Mouse (Mus musculus): ENCODE data around the gene Olfr1426. TPM values are rescaled to one million over a fixed set of nuclear protein-coding genes. Genes with fewer than 3 reads are reported as not detected.
"Not testable (repeated sequence)": the region's sequence is repeated elsewhere in the genome, so short reads cannot be mapped to it uniquely, and the experiment has no call there.

Gene Olfr1426
- polyA plus RNA-seq (2015; fragmentation: Nextera tagmentation; extraction: Ambion mirVana): not detected in 2 replicates

DNA sequence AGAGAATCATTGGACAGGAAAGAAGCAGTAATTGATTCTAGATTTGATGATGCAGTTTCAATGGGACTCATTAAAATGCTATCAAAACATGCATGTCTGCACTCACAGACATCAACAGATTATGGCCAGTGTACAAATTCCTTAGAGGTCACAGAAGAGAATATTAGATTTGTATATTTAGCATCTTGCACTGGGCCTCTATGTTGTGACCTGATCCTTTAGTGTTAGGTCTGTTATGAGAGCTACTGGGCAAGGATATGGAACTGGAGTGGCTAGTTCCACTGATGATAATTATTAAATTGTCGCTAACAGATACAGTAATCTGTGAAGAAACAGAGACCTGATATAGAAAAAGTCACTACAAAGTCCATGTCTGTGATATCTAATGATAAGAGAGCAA lies at the start of gene Olfr1426:
Gene Olfr1426 (minus strand): TSS at position 101 of the 400 bp plus-strand sequence.
- H3K9me3 ChIP-seq (ENCODE audit: control insufficient read depth, low read length): no peaks in the 10 kb centered on the region
- H3K27me3 ChIP-seq (replicated peaks; ENCODE audit: control insufficient read depth, insufficient read depth, low read length): no peaks in the 10 kb centered on the region
- H3K27ac ChIP-seq (ENCODE audit: low read length): no peak within 1 kb of the TSS
- no peaks in the 10 kb centered on the region for H3K36me3 ChIP-seq (ENCODE audit: control insufficient read depth, insufficient read depth)
- 77% methylated on average over 1 of the region's 1 CpGs for WGBS
- no peak for ATAC-seq
- H3K4me1 ChIP-seq (replicated peaks; ENCODE audit: control insufficient read depth, insufficient read depth, low read length): no peaks in the 10 kb centered on the region
- H3K4me2 ChIP-seq (ENCODE audit: low read length): no peak within 1 kb of the TSS
- no peak within 1 kb of the TSS for H3K9ac ChIP-seq (replicated peaks; ENCODE audit: low read depth, low read length)
- H3K4me3 ChIP-seq (replicated peaks; ENCODE audit: low read length): no peak within 1 kb of the TSS

DNA sequence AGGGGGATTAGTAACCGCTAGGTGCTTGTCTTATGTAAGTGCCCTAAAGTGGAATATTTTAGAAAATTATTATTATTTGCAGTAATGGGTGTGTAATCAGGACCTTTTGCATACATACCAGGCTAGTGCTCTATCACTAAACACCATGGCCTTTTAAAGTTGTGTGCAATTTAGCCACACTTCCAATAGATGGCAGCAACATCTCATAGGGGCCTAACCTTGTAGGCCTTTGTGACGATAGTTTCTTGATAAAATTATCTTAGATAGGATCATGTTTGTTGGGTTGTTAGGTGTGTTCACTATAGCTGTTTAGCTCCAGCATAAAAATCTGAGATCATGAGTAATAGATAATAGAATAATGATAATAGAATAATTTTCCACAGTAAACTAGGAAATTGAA lies 42.5 kb upstream of the Olfr1426 start:
- ATAC-seq: peak; percentile 50; the same call in 1 of the 2 replicates

DNA sequence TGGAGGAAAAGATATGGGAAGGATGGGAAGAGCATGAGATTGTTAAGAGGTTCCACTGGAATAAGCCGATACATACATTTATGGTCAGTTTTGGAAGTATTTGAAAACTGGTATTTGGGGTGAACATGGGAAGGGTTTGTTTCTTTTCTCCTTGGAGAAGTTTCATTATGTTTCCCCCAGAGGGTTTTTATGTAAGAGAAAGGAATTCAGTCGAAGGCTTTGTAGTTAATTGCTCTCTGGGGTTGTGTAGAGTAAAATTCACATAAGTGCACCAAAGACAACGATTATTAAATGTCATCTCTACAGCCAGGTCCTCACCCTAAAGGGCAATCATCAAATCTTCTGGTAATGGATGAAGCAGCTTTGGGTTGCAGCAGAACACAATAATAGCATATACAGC lies 31.3 kb upstream of the Olfr1426 start, which contains the start of gene Olfr76:
Gene Olfr76 (minus strand): TSS at position 101 of the 400 bp plus-strand sequence.
- Histone ChIP-seq H3K9ac (replicated peaks; ENCODE audit: low read depth, low read length) (no peak within 1 kb of the TSS), H3K4me2 (ENCODE audit: low read length) (no peak within 1 kb of the TSS)

More for the DNA sequence above, 42.5 kb upstream of the Olfr1426 start:
- H3K4me2 ChIP-seq (ENCODE audit: low read length): no peak overlapping the region
- 30% methylated on average over 2 of the region's 2 CpGs for WGBS
- H3K9me3 ChIP-seq (ENCODE audit: control insufficient read depth, low read length): no peaks in the 10 kb centered on the region
- no peaks in the 10 kb centered on the region for H3K36me3 ChIP-seq (ENCODE audit: control insufficient read depth, insufficient read depth)
- no peaks in the 10 kb centered on the region for H3K4me1 ChIP-seq (replicated peaks; ENCODE audit: control insufficient read depth, insufficient read depth, low read length)
- no peaks in the 10 kb centered on the region for H3K27me3 ChIP-seq (replicated peaks; ENCODE audit: control insufficient read depth, insufficient read depth, low read length)
- no peak overlapping the region for H3K9ac ChIP-seq (replicated peaks; ENCODE audit: low read depth, low read length)
- H3K4me3 ChIP-seq (replicated peaks; ENCODE audit: low read length): no peak overlapping the region
- no peak overlapping the region for H3K27ac ChIP-seq (ENCODE audit: low read length)

DNA sequence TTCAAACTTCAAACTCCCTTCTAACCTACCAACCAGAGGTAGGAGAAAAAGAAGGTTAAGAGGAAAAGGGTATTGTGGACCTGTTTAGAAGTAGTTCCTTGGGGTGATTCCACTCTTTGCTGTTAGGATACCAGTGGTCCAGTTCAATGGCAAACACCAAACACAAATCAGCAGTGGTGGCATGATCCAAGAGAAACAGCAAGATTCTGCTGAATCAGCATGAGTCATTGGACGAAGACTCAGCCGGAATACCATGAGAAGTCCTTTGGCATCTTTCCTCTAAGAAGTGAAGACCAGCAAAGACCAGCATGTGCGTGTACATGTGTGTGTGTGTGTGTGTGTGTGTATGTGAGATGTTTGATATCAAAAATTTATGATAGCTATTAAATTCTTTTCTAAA lies 24.7 kb upstream of the Olfr1426 start:
- H3K9me3 ChIP-seq (ENCODE audit: control insufficient read depth, low read length): no peaks in the 10 kb centered on the region
- 93% methylated on average over 3 of the region's 3 CpGs for WGBS
- H3K27ac ChIP-seq (ENCODE audit: low read length): no peak overlapping the region
- no peak overlapping the region for H3K4me3 ChIP-seq (replicated peaks; ENCODE audit: low read length)
- no peaks in the 10 kb centered on the region for H3K27me3 ChIP-seq (replicated peaks; ENCODE audit: control insufficient read depth, insufficient read depth, low read length)
- H3K9ac ChIP-seq (replicated peaks; ENCODE audit: low read depth, low read length): no peak overlapping the region
- H3K36me3 ChIP-seq (ENCODE audit: control insufficient read depth, insufficient read depth): no peaks in the 10 kb centered on the region
- H3K4me2 ChIP-seq (ENCODE audit: low read length): no peak overlapping the region
- H3K4me1 ChIP-seq (replicated peaks; ENCODE audit: control insufficient read depth, insufficient read depth, low read length): no peaks in the 10 kb centered on the region
- no peak for ATAC-seq

More for the DNA sequence above, 31.3 kb upstream of the Olfr1426 start, which contains the start of gene Olfr76:
- no peak for ATAC-seq
- no peaks in the 10 kb centered on the region for H3K9me3 ChIP-seq (ENCODE audit: control insufficient read depth, low read length)
- no peaks in the 10 kb centered on the region for H3K4me1 ChIP-seq (replicated peaks; ENCODE audit: control insufficient read depth, insufficient read depth, low read length)
- WGBS: 77% methylated on average over 3 of the region's 3 CpGs
- no peaks in the 10 kb centered on the region for H3K27me3 ChIP-seq (replicated peaks; ENCODE audit: control insufficient read depth, insufficient read depth, low read length)
- no peak within 1 kb of the TSS for H3K27ac ChIP-seq (ENCODE audit: low read length)
- no peak within 1 kb of the TSS for H3K4me3 ChIP-seq (replicated peaks; ENCODE audit: low read length)
- H3K36me3 ChIP-seq (ENCODE audit: control insufficient read depth, insufficient read depth): no peaks in the 10 kb centered on the region

DNA sequence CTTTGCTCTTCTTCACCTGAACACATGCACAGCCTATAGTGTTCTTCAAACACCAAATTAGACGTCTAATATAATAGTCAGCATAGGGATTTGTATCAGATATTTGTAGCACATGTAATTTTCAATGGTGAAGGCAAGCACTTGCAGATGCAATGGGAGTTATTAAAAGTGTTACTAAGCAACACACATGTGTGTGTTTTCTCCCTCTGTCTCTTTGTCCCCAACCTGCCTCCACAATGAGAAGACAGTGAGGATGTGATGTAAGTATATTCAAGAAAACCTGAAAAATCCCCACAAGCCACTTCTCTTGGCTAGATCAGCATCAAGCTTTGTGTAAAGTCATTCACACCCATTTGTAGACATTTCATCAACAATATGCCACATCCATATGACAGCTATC lies 24.0 kb upstream of the Olfr1426 start, which contains the start of gene Olfr1428:
Gene Olfr1428 (minus strand): TSS at position 101 of the 400 bp plus-strand sequence.
- 80% methylated on average over 1 of the region's 1 CpGs for WGBS
- Histone ChIP-seq H3K4me1 (replicated peaks; ENCODE audit: control insufficient read depth, insufficient read depth, low read length) (no peaks in the 10 kb centered on the region), H3K4me2 (ENCODE audit: low read length) (no peak within 1 kb of the TSS), H3K27me3 (replicated peaks; ENCODE audit: control insufficient read depth, insufficient read depth, low read length) (no peaks in the 10 kb centered on the region), H3K9me3 (ENCODE audit: control insufficient read depth, low read length) (no peaks in the 10 kb centered on the region), H3K4me3 (replicated peaks; ENCODE audit: low read length) (no peak within 1 kb of the TSS), H3K27ac (ENCODE audit: low read length) (no peak within 1 kb of the TSS), H3K9ac (replicated peaks; ENCODE audit: low read depth, low read length) (no peak within 1 kb of the TSS), H3K36me3 (ENCODE audit: control insufficient read depth, insufficient read depth) (no peaks in the 10 kb centered on the region)
- ATAC-seq: no peak

DNA sequence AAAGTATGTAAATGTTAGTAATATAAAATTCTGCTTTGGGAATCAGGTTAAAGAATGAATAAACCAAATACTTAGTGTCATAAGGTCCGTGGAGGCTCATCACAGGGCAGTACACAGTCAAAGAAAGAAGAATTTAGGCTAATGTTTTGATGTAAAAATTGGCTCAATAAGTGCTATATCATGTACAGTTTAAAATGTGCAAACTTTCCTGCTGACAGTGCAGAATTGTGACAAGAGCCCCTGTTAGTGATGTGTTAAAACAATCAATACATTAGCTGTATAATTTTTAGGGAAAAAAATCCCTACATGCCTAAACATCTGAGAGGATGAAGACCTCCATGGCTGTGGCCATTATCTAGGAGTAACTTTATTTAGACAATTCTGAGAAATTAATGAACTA lies 22.0 kb upstream of the Olfr1426 start:
- 79% methylated on average over 1 of the region's 1 CpGs for WGBS
- no peak for ATAC-seq
- Histone ChIP-seq H3K4me2 (ENCODE audit: low read length) (no peak overlapping the region), H3K9me3 (ENCODE audit: control insufficient read depth, low read length) (no peaks in the 10 kb centered on the region), H3K27me3 (replicated peaks; ENCODE audit: control insufficient read depth, insufficient read depth, low read length) (no peaks in the 10 kb centered on the region), H3K4me3 (replicated peaks; ENCODE audit: low read length) (no peak overlapping the region), H3K9ac (replicated peaks; ENCODE audit: low read depth, low read length) (no peak overlapping the region), H3K27ac (ENCODE audit: low read length) (no peak overlapping the region), H3K36me3 (ENCODE audit: control insufficient read depth, insufficient read depth) (no peaks in the 10 kb centered on the region), H3K4me1 (replicated peaks; ENCODE audit: control insufficient read depth, insufficient read depth, low read length) (no peaks in the 10 kb centered on the region)

DNA sequence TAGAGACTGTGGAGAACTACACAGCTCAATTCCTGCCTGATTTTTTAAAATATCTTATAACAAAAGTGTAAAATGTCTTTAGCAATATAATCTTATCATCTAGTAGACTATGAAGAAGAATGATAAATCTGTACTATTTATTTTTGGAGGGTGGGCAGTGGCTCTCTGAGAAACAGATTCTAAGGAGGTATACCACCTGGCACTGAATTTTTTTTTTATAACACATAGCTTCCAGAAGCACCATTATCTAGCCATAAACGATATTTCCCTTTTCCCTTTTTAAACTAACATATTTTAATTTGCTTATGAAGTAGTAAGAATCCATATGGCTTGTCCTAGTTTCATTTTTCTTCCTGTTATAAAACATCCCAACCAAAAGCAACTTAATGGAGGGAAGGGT lies 12.7 kb upstream of the Olfr1426 start:
- Histone ChIP-seq H3K4me3 (replicated peaks; ENCODE audit: low read length) (no peak overlapping the region), H3K36me3 (ENCODE audit: control insufficient read depth, insufficient read depth) (no peaks in the 10 kb centered on the region), H3K27ac (ENCODE audit: low read length) (no peak overlapping the region), H3K4me1 (replicated peaks; ENCODE audit: control insufficient read depth, insufficient read depth, low read length) (no peaks in the 10 kb centered on the region), H3K27me3 (replicated peaks; ENCODE audit: control insufficient read depth, insufficient read depth, low read length) (no peaks in the 10 kb centered on the region), H3K9me3 (ENCODE audit: control insufficient read depth, low read length) (no peaks in the 10 kb centered on the region), H3K4me2 (ENCODE audit: low read length) (no peak overlapping the region), H3K9ac (replicated peaks; ENCODE audit: low read depth, low read length) (no peak overlapping the region)
- 64% methylated on average over 1 of the region's 1 CpGs for WGBS
- no peak for ATAC-seq

DNA sequence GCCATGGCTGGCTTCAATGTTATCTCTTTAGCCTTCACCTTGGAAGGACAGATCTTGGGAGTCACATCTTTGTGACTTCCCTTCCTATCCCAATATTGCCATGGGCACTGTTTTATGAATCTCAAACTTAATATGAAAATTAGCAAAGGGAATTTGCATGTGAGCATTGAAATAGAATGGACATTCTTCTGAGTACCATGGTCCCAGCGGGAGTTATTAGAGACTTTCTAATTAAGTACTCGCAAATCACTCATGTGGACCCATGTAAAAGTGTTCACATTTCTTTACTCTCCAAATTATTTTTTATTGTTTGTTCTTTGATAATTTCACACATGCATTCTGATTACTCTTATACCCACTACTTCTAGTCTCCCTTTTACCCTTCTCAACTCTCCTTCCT lies 11.4 kb upstream of the Olfr1426 start, which contains the start of gene Olfr1427:
Gene Olfr1427 (minus strand): TSS at position 101 of the 400 bp plus-strand sequence.
- no peaks in the 10 kb centered on the region for H3K27me3 ChIP-seq (replicated peaks; ENCODE audit: control insufficient read depth, insufficient read depth, low read length)
- no peak within 1 kb of the TSS for H3K4me3 ChIP-seq (replicated peaks; ENCODE audit: low read length)
- H3K9me3 ChIP-seq (ENCODE audit: control insufficient read depth, low read length): no peaks in the 10 kb centered on the region
- no peak within 1 kb of the TSS for H3K4me2 ChIP-seq (ENCODE audit: low read length)
- ATAC-seq: no peak
- no peak within 1 kb of the TSS for H3K9ac ChIP-seq (replicated peaks; ENCODE audit: low read depth, low read length)
- no peaks in the 10 kb centered on the region for H3K4me1 ChIP-seq (replicated peaks; ENCODE audit: control insufficient read depth, insufficient read depth, low read length)
- WGBS: 93% methylated on average over 2 of the region's 2 CpGs
- no peak within 1 kb of the TSS for H3K27ac ChIP-seq (ENCODE audit: low read length)
- H3K36me3 ChIP-seq (ENCODE audit: control insufficient read depth, insufficient read depth): no peaks in the 10 kb centered on the region

DNA sequence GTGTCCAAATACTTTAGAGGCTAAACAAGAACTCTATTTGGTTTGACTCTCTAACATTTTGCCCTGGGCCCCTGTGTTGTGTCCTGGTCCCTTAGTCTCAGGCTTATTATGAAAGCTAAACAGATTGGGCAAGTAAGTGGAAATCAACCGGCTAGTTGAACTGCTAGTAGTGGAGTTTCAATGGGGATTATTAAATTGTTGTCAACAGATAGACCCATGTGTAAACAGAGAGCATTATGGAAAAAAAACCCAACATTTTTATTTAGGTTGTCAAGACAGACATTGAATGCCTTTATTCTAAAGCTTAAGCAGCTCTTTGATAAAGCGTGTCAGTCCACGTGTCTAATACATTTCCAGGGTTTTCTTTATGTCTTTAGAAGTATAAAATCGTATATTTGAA lies 14.2 kb downstream of the Olfr1426 start, which contains the start of gene Olfr1425:
Gene Olfr1425 (minus strand): TSS at position 101 of the 400 bp plus-strand sequence.
- not testable (repeated sequence) for H3K4me1 ChIP-seq (replicated peaks; ENCODE audit: control insufficient read depth, insufficient read depth, low read length); H3K27me3 ChIP-seq (replicated peaks; ENCODE audit: control insufficient read depth, insufficient read depth, low read length); H3K36me3 ChIP-seq (ENCODE audit: control insufficient read depth, insufficient read depth); H3K4me2 ChIP-seq (ENCODE audit: low read length); H3K4me3 ChIP-seq (replicated peaks; ENCODE audit: low read length); H3K9me3 ChIP-seq (ENCODE audit: control insufficient read depth, low read length); ATAC-seq; H3K9ac ChIP-seq (replicated peaks; ENCODE audit: low read depth, low read length); H3K27ac ChIP-seq (ENCODE audit: low read length)
- 81% methylated on average over 4 of the region's 4 CpGs for WGBS

DNA sequence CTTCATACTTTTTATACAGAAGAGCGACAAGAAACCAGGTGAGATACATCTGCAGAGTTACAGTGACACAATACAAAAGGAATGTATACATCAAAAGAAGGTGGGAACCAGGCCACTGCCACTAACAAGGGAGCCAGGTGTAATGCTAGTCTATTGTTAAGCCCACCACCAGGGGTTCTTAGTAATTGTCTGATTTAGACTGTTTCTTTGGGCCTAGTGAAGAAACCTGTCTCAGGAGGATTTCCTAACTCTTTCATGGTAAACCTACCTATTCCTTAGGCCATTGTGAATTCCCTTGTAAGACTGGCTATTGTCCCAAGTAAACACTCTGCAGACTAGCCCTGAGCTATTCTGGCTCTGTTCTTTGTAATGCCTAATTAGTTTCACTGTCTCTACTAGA lies 22.3 kb downstream of the Olfr1426 start:
- H3K4me1 ChIP-seq (replicated peaks; ENCODE audit: control insufficient read depth, insufficient read depth, low read length): not testable (repeated sequence)

More for the DNA sequence above, 22.3 kb downstream of the Olfr1426 start:
- not testable (repeated sequence) for H3K9ac ChIP-seq (replicated peaks; ENCODE audit: low read depth, low read length); H3K9me3 ChIP-seq (ENCODE audit: control insufficient read depth, low read length); H3K4me2 ChIP-seq (ENCODE audit: low read length); ATAC-seq; H3K27ac ChIP-seq (ENCODE audit: low read length); H3K36me3 ChIP-seq (ENCODE audit: control insufficient read depth, insufficient read depth); H3K27me3 ChIP-seq (replicated peaks; ENCODE audit: control insufficient read depth, insufficient read depth, low read length); H3K4me3 ChIP-seq (replicated peaks; ENCODE audit: low read length)
- WGBS: 84% methylated on average over 1 of the region's 1 CpGs
